In genomic region chr8:105637601-105638041, GRCm38 (mm10) we compare ENCODE assay signal across 8 mouse cellular contexts. TPM values are rescaled to one million over a fixed set of nuclear protein-coding genes. Genes with fewer than 3 reads are reported as not detected.
A peak's percentile ranks its signal among the peaks of the same experiment; 100 is the strongest.
DNase-seq lines count a peak whose midpoint lies in the region; ATAC-seq lines count a peak whose summit lies in the region.

No protein-coding gene starts in this region.

- H3K4me1 ChIP-seq in intestine, embryonic 14.5 days (replicated peaks; ENCODE audit: control insufficient read depth, insufficient read depth, low read length): peaks cover 31% of the 10 kb centered on the region

- H3K9me3 ChIP-seq in intestine, embryonic 14.5 days (ENCODE audit: control insufficient read depth, low read length): no peaks in the 10 kb centered on the region

- H3K9ac ChIP-seq in intestine, embryonic 14.5 days (ENCODE audit: low read length): peak overlapping the region; percentile 79

- H3K27me3 ChIP-seq in intestine, embryonic 14.5 days (replicated peaks; ENCODE audit: control insufficient read depth, insufficient read depth, low read length): no peaks in the 10 kb centered on the region

- H3K36me3 ChIP-seq in intestine, embryonic 14.5 days (ENCODE audit: control insufficient read depth, insufficient read depth, low read length): no peaks in the 10 kb centered on the region

- ATAC-seq in intestine, embryonic 14.5 days (replicated peaks; ENCODE audit: low FRiP score, low TSS enrichment, low read depth): no peak
- peak; percentile 14; the same call in 1 of the 2 replicates for ATAC-seq in monocyte, adult 5-6 weeks (replicated peaks; ENCODE audit: insufficient number of reproducible peaks, low FRiP score, low TSS enrichment, poor library complexity, severe bottlenecking)

- H3K4me3 ChIP-seq in intestine, embryonic 14.5 days (ENCODE audit: low read depth, low read length): peak overlapping the region; percentile 61

- WGBS in intestine, embryonic 14.5 days: under 1% methylated on average over 11 of the region's 11 CpGs

- peak overlapping the region; percentile 98 for H3K27ac ChIP-seq in intestine, embryonic 14.5 days (ENCODE audit: low read depth)

- peak; percentile 12 for DNase-seq in gastrocnemius, postnatal 10 days
- DNase-seq in gastrocnemius, adult 8-10 months (ENCODE audit: low spot score in 2 of 2): no peak
- DNase-seq in A20 (ENCODE audit: low read depth, low spot score): peak; percentile 73
- DNase-seq in embryo, embryonic 10 days (ENCODE audit: low spot score): peak; percentile 68
- peak; percentile 75 for DNase-seq in intestine, embryonic 14.5 days (ENCODE audit: low spot score)
- DNase-seq in urinary bladder, postnatal 25 days (ENCODE audit: low spot score): no peak
- DNase-seq in layer of hippocampus, adult 18-20 months (ENCODE audit: low spot score in 2 of 2): no peak

- H3K4me2 ChIP-seq in intestine, embryonic 14.5 days (ENCODE audit: low read length): peak overlapping the region; percentile 73

RNA-seq across cellular contexts. Expression of gene Agrp, which starts 0.4 kb away (rescaled TPM):
- under 1 TPM; 0.84 to 0.85 TPM for total RNA-seq in gastrocnemius, postnatal 10 days (2021)
- not detected for total RNA-seq in gastrocnemius, adult 8-10 months (2022)
- 1.1 and 1.5 TPM in 2 replicates for polyA plus RNA-seq in intestine, embryonic 14.5 days (2014; fragmentation: Nextera tagmentation; extraction: Ambion mirVana)
- total RNA-seq in monocyte, adult 5-6 weeks (2017): 3.6 to 4.9 TPM in 2 of 3 replicates, not detected in the other
- not detected for total RNA-seq in layer of hippocampus, adult 18-20 months (2021)

RNA-seq across cellular contexts. Expression of gene Ctcf, which starts 1.3 kb away (rescaled TPM):
- 10 to 100 TPM; 43.7 to 46.7 TPM for total RNA-seq in gastrocnemius, postnatal 10 days (2021)
- 10 to 100 TPM; 32.9 to 39.2 (median 34.2) TPM for total RNA-seq in gastrocnemius, adult 8-10 months (2022)
- 93.3 and 95.1 TPM in 2 replicates for polyA plus RNA-seq in intestine, embryonic 14.5 days (2014; fragmentation: Nextera tagmentation; extraction: Ambion mirVana)
- 75.1 to 125 TPM (median 91.9 TPM) in 3 replicates for total RNA-seq in monocyte, adult 5-6 weeks (2017)
- 10 to 100 TPM; 80.7 to 84.5 TPM for total RNA-seq in layer of hippocampus, adult 18-20 months (2021)

RNA-seq across cellular contexts. Expression of gene Ripor1, which starts 32.6 kb away (rescaled TPM):
- 10 to 100 TPM; 20.7 to 26.9 TPM for total RNA-seq in gastrocnemius, postnatal 10 days (2021)
- 10 to 100 TPM; 15.8 to 17.2 (median 16.6) TPM for total RNA-seq in gastrocnemius, adult 8-10 months (2022)
- 19.1 and 20.2 TPM in 2 replicates for polyA plus RNA-seq in intestine, embryonic 14.5 days (2014; fragmentation: Nextera tagmentation; extraction: Ambion mirVana)
- total RNA-seq in monocyte, adult 5-6 weeks (2017): 0.64 to 6.4 TPM (median 1.2 TPM) in 3 replicates
- total RNA-seq in layer of hippocampus, adult 18-20 months (2021): 10 to 100 TPM; 89.8 to 92.1 TPM

RNA-seq across cellular contexts. Expression of gene Carmil2, which starts 48.5 kb away (rescaled TPM):
- under 1 TPM; 0.28 to 0.38 TPM for total RNA-seq in gastrocnemius, postnatal 10 days (2021)
- total RNA-seq in gastrocnemius, adult 8-10 months (2022): not detected
- 1.0 and 1.1 TPM in 2 replicates for polyA plus RNA-seq in intestine, embryonic 14.5 days (2014; fragmentation: Nextera tagmentation; extraction: Ambion mirVana)
- 1.7 to 3.9 TPM (median 2.4 TPM) in 3 replicates for total RNA-seq in monocyte, adult 5-6 weeks (2017)
- total RNA-seq in layer of hippocampus, adult 18-20 months (2021): 10 to 100 TPM; 78.4 to 80.3 TPM

Comparison
In these comparisons a context has a peak if more than half of its experiments do, and no peak if none do; other contexts are left out.
1. DNase-seq: peak in gastrocnemius, postnatal 10 days (single experiment), A20 (single experiment), embryo, embryonic 10 days (single experiment) and intestine, embryonic 14.5 days (single experiment); none in gastrocnemius, adult 8-10 months (0 of 2), urinary bladder, postnatal 25 days (single experiment) and layer of hippocampus, adult 18-20 months (0 of 2).